Mouse (Mus musculus) liver, adult 2 months (tissue): ENCODE measurements at regions not wholly inside any gene's neighbourhood (a gene's known extent, or its start where the extent isn't known, plus 50 kb on each side); places are given as distances from the start of the nearest gene placed in this dataset.

ENCODE experiments used
- CTCF ChIP-seq: fragments of 200-500 bp; IDR thresholded peaks from 2 replicates; pipeline ENCODE4 v1.5.1; 2011; ENCODE audit warnings: low read depth, low read length, control low read depth
- POLR2A ChIP-seq: fragments of 200-500 bp; IDR thresholded peaks from 2 replicates; pipeline ENCODE4 v1.6.1; 2011; ENCODE audit warnings: low read length, control low read depth; ENCODE audit not compliant: insufficient read depth; ENCODE audit errors: extremely low read depth

GRCm38 (mm10) chr5:132774141-132774680 is 231.1 kb upstream of the Auts2 start:
- TF ChIP-seq CTCF (no peak), POLR2A (no peak)
